Mouse (Mus musculus): ENCODE data around the gene Olfr183. TPM values are rescaled to one million over a fixed set of nuclear protein-coding genes. Genes with fewer than 3 reads are reported as not detected.
"Not testable (repeated sequence)": the region's sequence is repeated elsewhere in the genome, so short reads cannot be mapped to it uniquely, and the experiment has no call there.

Olfr183 gene
- polyA plus RNA-seq (2012; rRNA removed), result not detected in 2 replicates

- DNase-seq (ENCODE audit: low read depth, low spot score), result no peak
- 62% methylated on average over 2 of the region's 2 CpGs for WGBS
Measured at GRCm38 (mm10) chr16:58995057-58995456, at the start of gene Olfr183. Gene Olfr183, plus strand, starts transcription at chr16:58995357.

GRCm38 (mm10) chr16:59007146-59007545, 12.0 kb downstream of the Olfr183 start:
- DNase-seq (ENCODE audit: low read depth, low spot score), result no peak

- 50% methylated on average over 2 of the region's 2 CpGs for WGBS
- DNase-seq (ENCODE audit: low read depth, low spot score), result no peak
Measured at GRCm38 (mm10) chr16:59013357-59014018, 18.3 kb downstream of the Olfr183 start.

- WGBS, result 90% methylated on average over 4 of the region's 4 CpGs
- DNase-seq (ENCODE audit: low read depth, low spot score), result no peak
Measured at GRCm38 (mm10) chr16:59030191-59030590, 35.0 kb downstream of the Olfr183 start, which contains the start of gene Olfr186. Gene Olfr186, minus strand, starts transcription at chr16:59030291.

GRCm38 (mm10) chr16:59039710-59040109, 44.6 kb downstream of the Olfr183 start, which contains the start of gene Olfr187:
Gene Olfr187, minus strand, starts transcription at chr16:59039767.
- 64% methylated on average over 7 of the region's 7 CpGs for WGBS
- DNase-seq (ENCODE audit: low read depth, low spot score), result no peak

GRCm38 (mm10) chr16:59045835-59046234, 50.7 kb downstream of the Olfr183 start:
- 69% methylated on average over 3 of the region's 3 CpGs for whole genome bisulfite sequencing
- no peak for DNase-seq (ENCODE audit: low read depth, low spot score)

GRCm38 (mm10) chr16:59047579-59047978, 52.4 kb downstream of the Olfr183 start:
- DNase-seq (ENCODE audit: low read depth, low spot score), result no peak
- WGBS, result 56% methylated on average over 4 of the region's 4 CpGs

GRCm38 (mm10) chr16:59048860-59049259, 53.7 kb downstream of the Olfr183 start:
- WGBS, result 53% methylated on average over 1 of the region's 1 CpGs
- DNase-seq (ENCODE audit: low read depth, low spot score), result no peak

GRCm38 (mm10) chr16:59049286-59049685, 54.1 kb downstream of the Olfr183 start:
- 77% methylated on average over 2 of the region's 2 CpGs for WGBS
- not testable (repeated sequence) for DNase-seq (ENCODE audit: low read depth, low spot score)

Other genes starting within 250 kb of the Olfr183 start
- gene Olfr172, start 232.2 kb upstream of the Olfr183 start, polyA plus RNA-seq (2012; rRNA removed), result not detected in 2 replicates
- gene Olfr173, start 195.1 kb upstream of the Olfr183 start, polyA plus RNA-seq (2012; rRNA removed), result not detected in 2 replicates
- not detected in 2 replicates for gene Olfr175-ps1, start 168.6 kb upstream of the Olfr183 start, polyA plus RNA-seq (2012; rRNA removed)
- gene Olfr177, start 120.6 kb upstream of the Olfr183 start, polyA plus RNA-seq (2012; rRNA removed), result not detected in 2 replicates
- not detected in 2 replicates for gene Olfr178, start 103.3 kb upstream of the Olfr183 start, polyA plus RNA-seq (2012; rRNA removed)
- not detected in 2 replicates for gene Olfr181, start 66.6 kb upstream of the Olfr183 start, polyA plus RNA-seq (2012; rRNA removed)
- not detected in 2 replicates for gene Olfr180, start 66.0 kb upstream of the Olfr183 start, polyA plus RNA-seq (2012; rRNA removed)
- not detected in 2 replicates for gene Olfr186, start 34.9 kb downstream of the Olfr183 start, polyA plus RNA-seq (2012; rRNA removed)
- gene Olfr187, start 44.4 kb downstream of the Olfr183 start, polyA plus RNA-seq (2012; rRNA removed), result not detected in 2 replicates
- gene Olfr190, start 82.6 kb downstream of the Olfr183 start, polyA plus RNA-seq (2012; rRNA removed), result not detected in 2 replicates
- gene Olfr191, start 94.5 kb downstream of the Olfr183 start, polyA plus RNA-seq (2012; rRNA removed), result not detected in 2 replicates
- not detected in 2 replicates for gene Olfr193, start 116.5 kb downstream of the Olfr183 start, polyA plus RNA-seq (2012; rRNA removed)
- gene Olfr194, start 125.7 kb downstream of the Olfr183 start, polyA plus RNA-seq (2012; rRNA removed), result not detected in 2 replicates
- not detected in 2 replicates for gene Olfr195, start 151.7 kb downstream of the Olfr183 start, polyA plus RNA-seq (2012; rRNA removed)
- gene Olfr196, start 175.1 kb downstream of the Olfr183 start, polyA plus RNA-seq (2012; rRNA removed), result not detected in 2 replicates
- gene Olfr198, start 208.2 kb downstream of the Olfr183 start, polyA plus RNA-seq (2012; rRNA removed), result not detected in 2 replicates
- not detected in 2 replicates for gene Olfr199, start 224.4 kb downstream of the Olfr183 start, polyA plus RNA-seq (2012; rRNA removed)